Mouse (Mus musculus) 3T3-L1 (cell line): ENCODE measurements at regions not wholly inside any gene's neighbourhood (a gene's known extent, or its start where the extent isn't known, plus 50 kb on each side); places are given as distances from the start of the nearest gene placed in this dataset.

ENCODE experiments used
- DNase-seq: peaks from one replicate; pipeline ENCODE4 v3.0.0-alpha.2; 2015; ENCODE audit warnings: low read depth, low spot score

GRCm38 (mm10) chr10:70739348-70739966, 83.7 kb upstream of the Phyhipl start:
- no peak for DNase-seq

GRCm38 (mm10) chr10:70738686-70739085, 82.9 kb upstream of the Phyhipl start:
- no peak for DNase-seq

DNA sequence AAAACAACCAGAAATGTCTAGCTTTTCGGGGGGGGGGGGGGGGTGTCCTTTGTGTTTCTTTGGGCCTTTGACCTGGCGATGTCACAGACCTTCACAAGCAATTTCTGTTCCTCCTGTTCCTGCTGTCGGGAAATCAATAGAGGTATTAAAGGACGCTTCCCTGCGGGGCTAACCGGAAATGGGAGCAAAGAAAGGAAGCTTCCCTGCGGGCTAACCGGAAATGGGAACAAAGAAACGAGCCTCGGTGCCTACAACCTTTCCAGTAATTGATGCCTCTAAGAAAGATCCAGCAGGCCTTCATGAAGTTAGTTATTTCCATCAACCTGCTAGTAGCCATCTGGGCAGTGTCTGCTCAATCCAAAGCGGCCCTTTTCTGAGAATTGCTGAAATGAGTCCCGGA, 78.2 kb upstream of the Phyhipl start:
- no peak for DNase-seq

- no peak for DNase-seq
These were observed 77.7 kb upstream of the Phyhipl start for GRCm38 (mm10) chr10:70733478-70733877.

GRCm38 (mm10) chr10:70725091-70725490, 69.3 kb upstream of the Phyhipl start:
- DNase-seq: no peak

GRCm38 (mm10) chr10:70722783-70723182, 67.0 kb upstream of the Phyhipl start:
- no peak for DNase-seq

- no peak for DNase-seq
These were observed 66.6 kb upstream of the Phyhipl start for GRCm38 (mm10) chr10:70722381-70722780.

GRCm38 (mm10) chr10:70717464-70717863, 61.7 kb upstream of the Phyhipl start:
- DNase-seq: no peak

GRCm38 (mm10) chr10:70717025-70717424, 61.3 kb upstream of the Phyhipl start:
- DNase-seq: peak; percentile 42

DNA sequence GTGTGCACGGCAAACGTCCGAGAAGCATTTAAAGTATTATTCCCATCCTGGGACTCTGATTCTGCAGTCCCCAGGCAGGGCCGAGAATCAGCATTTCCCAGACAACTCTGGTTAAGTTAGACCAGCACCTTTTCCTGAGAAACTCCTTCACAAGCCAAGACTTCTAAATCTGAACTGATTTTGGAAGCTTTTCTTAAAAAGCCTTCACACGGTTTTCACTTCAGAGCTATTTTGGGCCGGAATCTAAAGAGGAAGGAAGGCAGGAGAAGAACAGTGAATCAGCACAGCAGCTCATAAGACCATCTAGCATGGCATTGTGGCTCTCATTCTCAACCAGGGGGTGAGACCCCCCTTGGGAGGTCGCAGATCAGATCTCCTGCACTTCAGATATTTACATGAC, 57.5 kb upstream of the Phyhipl start:
- no peak for DNase-seq

DNA sequence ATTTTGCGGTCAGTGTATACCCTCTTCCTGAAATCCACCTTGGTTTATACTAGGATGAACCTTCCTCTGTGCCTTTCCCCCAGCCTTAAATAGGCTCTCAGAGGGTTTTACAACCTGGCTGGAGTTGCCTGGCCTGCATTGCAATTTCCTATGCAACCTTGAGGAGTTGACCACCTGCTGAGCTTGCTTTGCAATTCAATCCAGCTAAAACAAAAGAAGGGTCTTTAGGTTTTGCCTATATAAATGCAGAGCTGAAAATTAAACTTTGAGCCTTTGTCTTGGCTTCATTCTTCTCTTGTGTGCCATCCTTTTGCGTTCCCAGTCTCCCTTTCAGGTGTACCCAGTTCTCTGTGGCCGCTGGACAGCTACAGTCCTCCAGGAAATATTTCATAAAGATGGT, 53.0 kb upstream of the Phyhipl start:
- no peak for DNase-seq
